Mouse (Mus musculus) kidney, postnatal 14 days (tissue): ENCODE results near the gene Zmynd10.

Source experiments
- DNase-seq: peaks from one replicate; pipeline ENCODE4 v3.0.0; 2022; ENCODE audit warnings: mixed read lengths

The Zmynd10 gene

GRCm38 (mm10) chr9:107541005-107541404 lies 6.1 kb upstream of the Zmynd10 start:
- no peak for DNase-seq

- DNase-seq = peak; percentile 96
Measured at GRCm38 (mm10) chr9:107541474-107542351, 5.4 kb upstream of the Zmynd10 start, which contains the start of the genes Cyb561d2 and Nprl2. Gene Cyb561d2 (minus strand): TSS chr9:107542193. Gene Nprl2 (plus strand): TSS chr9:107542226.

DNA sequence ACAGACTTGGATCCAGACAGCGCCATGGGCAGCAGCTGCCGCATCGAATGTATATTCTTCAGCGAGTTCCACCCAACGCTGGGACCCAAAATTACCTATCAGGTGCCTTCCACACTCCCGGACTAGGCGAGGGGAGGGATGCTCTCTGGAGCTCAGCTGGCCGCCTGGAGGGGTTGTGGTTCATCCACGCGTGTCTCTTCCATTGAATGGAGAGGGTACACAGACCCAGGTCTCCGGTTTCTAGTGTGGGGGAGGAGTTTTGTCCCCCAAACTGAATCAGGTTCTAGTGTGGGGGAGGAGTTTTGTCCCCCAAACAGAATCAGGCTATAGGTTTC lies 4.8 kb upstream of the Zmynd10 start:
- DNase-seq = no peak

DNA sequence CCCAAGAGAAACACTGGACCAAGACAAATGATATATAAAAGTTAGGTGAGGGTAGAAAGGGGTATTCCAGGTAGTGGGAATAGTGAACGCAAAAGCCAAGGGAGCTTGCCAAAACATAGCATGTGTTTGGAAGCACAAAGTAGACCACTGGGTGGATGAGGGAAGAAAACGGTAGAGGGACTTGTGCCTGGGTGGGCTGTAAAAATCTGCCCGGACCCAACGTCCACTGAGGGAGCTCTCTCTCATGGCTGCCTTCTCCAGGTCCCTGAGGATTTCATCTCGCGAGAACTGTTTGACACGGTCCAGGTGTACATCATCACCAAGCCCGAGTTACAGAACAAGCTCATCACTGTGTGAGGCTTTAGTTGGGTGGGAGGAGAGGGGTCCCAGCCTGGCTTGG lies 4.4 kb upstream of the Zmynd10 start:
- no peak for DNase-seq

- no peak for DNase-seq
Measured at GRCm38 (mm10) chr9:107543299-107543698, 3.8 kb upstream of the Zmynd10 start.

DNA sequence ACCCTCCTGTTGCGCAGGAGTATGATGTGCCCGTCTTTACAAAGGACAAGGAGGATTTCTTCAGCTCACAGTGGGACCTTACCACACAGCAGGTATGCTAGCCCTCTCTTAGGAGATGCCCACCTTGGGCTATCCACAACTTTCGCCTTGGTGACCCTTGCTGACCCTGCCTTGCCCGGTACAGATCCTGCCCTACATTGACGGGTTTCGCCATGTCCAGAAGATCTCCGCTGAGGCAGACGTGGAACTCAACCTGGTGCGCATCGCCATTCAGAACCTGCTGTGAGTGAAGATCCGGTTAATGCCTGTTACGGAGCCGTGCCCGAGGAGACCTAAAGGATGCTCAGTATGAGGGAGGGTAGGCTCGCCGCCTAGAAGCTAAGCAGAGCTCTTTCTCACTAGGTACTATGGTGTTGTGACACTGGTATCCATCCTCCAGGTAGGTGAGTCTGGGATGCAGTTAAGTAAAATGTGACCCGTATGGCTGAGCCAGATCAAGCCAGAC lies 2.9 kb upstream of the Zmynd10 start:
- DNase-seq = no peak

- no peak for DNase-seq
Measured at GRCm38 (mm10) chr9:107544729-107545128, 2.4 kb upstream of the Zmynd10 start.

GRCm38 (mm10) chr9:107545199-107545598 lies 1.9 kb upstream of the Zmynd10 start:
- DNase-seq = no peak

DNA sequence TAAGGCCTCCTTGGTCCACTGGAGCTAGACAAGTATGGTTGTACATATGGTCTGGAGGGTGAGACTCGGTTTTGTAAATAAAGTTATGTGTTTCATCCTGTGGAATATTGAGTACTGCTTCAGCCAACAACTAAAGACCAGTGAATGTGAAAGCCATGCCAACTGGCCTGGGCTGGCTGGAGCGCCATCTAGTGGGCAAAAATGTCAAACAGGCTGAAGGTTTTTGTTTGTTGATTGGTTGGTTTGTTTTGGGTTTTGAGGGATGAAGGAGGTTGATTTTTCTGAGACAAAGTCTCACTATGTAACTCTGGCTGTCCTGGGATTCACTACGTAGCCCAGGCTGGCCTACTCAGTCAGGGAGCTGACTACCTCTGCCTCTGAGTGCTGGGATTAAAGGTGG lies 1.5 kb upstream of the Zmynd10 start:
- DNase-seq = peak; percentile 83

DNA sequence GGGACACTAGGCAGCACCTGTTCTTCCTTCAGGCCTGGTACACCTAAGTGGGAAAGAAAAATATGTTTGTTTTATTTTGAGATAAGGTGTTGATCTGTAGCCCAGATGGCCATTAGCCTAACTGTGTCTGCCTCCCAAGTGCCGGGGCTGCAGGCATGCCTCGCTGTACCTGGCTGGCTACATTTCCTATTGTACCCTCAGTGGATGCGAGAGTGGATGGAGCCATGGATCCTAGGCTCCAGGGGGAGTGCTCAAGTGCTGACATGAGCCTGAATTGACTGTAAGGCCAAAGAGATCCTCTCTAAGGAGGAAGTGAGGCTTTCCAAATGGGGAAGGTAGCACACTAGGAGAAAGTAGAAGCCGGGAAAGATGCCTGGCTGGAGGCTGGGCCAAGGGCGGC lies 859 bp downstream of the Zmynd10 start:
- no peak for DNase-seq

- DNase-seq = no peak
Measured at GRCm38 (mm10) chr9:107548820-107549219, 1.7 kb downstream of the Zmynd10 start.

DNA sequence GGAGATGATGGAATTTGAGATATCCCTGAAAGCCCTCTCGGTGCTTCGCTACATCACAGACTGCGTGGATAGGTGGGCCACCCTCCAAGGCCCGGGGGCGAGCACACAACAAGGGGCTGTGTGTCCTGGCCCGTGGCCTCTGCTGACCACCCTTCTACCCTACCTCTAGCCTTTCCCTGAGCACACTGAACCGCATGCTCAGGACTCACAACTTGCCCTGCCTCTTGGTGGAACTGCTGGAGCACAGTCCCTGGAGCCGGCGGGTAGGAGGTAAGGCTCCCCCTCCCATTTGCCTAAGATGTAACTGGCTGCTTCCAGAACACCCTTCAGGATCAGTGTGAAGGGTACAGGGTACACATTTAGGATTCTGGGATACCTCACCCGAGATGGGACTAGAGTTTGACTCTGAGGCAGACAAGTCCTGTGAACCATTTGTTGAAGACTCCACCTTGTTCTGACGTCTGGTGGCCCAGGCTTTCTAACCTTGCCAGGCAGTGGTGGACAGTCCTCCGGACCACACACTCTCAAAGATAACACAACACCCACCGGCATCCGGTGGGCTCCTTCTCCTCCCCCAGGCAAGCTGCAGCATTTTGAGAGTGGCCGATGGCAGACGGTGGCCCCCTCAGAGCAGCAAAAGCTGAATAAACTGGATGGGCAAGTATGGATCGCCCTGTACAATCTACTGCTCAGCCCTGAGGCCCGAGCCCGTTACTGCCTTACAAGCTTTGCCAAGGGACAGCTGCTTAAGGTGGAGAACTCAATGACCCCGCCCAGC lies 2.4 kb downstream of the Zmynd10 start:
- no peak for DNase-seq

- peak; percentile 84 for DNase-seq
Measured at GRCm38 (mm10) chr9:107550491-107551116, 3.5 kb downstream of the Zmynd10 start.

DNA sequence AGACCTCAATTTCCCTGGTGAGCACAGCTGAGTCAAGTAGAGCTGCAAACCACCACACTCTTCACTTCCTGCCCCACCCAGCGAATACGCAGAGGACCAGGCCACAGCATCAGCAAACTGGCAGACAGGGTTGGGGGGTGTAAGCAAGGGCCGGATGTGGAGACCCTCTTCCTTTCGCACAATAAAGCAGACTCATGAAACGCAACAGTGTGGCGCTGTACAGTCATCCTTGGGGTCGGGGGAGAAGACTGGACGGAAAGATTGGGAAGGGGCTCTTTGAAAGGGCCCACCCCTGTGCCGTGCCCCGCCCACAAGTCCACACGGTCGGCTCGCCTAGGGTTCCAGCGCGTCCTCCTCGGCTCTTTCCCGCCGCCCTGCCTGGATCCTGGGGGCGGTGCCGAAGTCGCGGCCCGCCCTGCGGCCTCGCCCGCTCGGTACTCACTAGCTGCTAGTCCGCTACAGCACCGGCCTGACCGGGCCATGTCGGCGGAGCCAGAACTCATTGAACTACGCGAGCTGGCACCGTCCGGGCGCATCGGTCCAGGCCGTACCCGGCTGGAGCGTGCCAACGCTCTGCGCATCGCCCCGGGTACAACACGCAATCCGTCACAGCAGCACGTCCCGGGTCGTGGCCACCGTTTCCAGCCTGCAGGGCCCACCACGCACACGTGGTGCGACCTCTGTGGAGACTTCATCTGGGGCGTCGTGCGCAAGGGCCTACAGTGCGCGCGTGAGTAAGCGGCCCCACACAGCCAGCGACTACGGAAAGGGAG lies 4.2 kb downstream of the Zmynd10 start, which contains the start of gene Rassf1:
Gene Rassf1 (plus strand): TSS at position 439 of the 773 bp plus-strand sequence.
- peak; percentile 87 for DNase-seq

DNA sequence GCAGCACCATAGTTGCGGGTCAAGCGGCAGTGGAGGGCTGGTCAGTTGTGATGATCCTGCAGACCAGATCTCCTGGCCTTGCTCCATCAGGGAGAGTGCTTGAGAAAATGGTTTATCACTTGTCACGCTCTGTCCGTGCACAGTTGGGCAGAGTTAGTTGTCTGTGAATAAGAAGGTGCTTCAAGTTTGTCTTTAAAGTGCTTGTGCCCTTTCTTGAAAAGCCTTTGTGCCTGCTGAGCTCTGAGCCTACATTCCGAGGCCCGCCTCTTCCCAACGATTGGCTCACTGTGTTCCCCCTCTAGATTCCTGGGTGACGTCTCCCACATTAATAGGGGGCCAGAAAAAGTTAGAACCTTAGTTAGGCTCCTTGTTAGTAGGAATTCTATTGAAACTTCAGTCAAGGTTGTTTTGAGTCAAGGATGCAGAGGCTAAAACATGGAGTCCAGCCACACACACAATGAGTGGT lies 4.8 kb downstream of the Zmynd10 start:
- DNase-seq = no peak

- no peak for DNase-seq
Measured at GRCm38 (mm10) chr9:107552690-107553393, 5.7 kb downstream of the Zmynd10 start.

- DNase-seq = no peak
Measured at GRCm38 (mm10) chr9:107553541-107554318, 6.6 kb downstream of the Zmynd10 start.

DNA sequence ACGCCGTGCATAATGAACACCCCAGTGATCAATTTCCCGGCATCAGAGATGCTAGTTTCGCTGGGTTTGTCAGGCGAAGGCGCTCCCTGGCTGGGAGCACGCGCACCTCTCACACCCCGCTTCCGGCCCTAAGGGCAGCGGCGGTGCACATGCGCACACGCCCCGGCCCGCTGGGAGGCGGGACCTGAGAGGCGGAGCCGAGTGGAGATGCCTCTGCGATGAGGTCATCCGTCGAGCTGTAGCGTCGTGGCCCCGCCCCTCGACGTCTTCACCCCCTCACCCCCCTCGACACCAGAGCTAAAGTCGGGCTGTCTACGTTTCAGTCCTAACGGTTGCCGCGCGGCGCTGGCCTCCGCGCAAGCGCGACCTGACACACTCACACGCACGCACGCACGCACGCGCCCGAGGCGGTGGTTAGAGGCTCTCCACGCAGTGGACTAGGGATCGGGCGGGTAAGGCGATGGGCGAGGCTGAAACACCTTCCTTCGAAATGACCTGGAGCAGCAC lies 7.3 kb downstream of the Zmynd10 start:
- DNase-seq = peak; percentile 98

DNA sequence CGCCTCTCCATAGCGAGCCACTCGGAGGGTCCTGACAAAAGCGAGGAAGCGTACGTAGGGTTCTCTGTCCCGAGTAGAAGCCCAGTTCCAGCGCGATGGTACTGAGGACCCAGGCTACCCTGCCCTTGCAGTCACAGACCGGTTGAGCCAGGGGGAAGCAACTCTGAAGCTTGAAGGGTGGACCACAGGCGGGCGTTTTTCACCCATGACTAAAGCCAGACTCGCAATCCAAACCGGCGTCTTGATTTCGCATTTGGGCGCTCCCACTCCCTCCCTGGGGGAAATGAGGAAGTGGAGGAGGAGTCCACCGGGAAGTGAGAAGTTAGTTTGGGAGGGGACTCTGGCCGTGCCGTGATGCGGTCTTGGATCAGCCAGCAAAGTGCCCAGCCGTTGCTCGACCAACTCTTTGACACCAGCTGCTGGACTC lies 7.9 kb downstream of the Zmynd10 start:
- DNase-seq = peak; percentile 82

GRCm38 (mm10) chr9:107555701-107556100 lies 8.6 kb downstream of the Zmynd10 start:
- no peak for DNase-seq
